Mouse (Mus musculus) kidney, adult 9 months (tissue): ENCODE measurements around the gene Adgrf3.

Source experiments
- DNase-seq: peaks from one replicate; pipeline ENCODE4 v3.0.0; 2022

Adgrf3 gene

GRCm38 (mm10) chr5:30201521-30201920, 4.0 kb downstream of the Adgrf3 start:
- peak; percentile 30 for DNase-seq

GRCm38 (mm10) chr5:30198257-30198656, 7.3 kb downstream of the Adgrf3 start:
- no peak for DNase-seq

- DNase-seq, result no peak
Observed at GRCm38 (mm10) chr5:30195340-30195739, 10.2 kb downstream of the Adgrf3 start.

GRCm38 (mm10) chr5:30192452-30192851, 13.1 kb downstream of the Adgrf3 start:
- DNase-seq, result no peak

- DNase-seq, result no peak
Observed at GRCm38 (mm10) chr5:30187687-30188485, 17.6 kb downstream of the Adgrf3 start.

- DNase-seq, result no peak
Observed at GRCm38 (mm10) chr5:30175811-30176210, 29.7 kb downstream of the Adgrf3 start.

GRCm38 (mm10) chr5:30172931-30173692, 32.4 kb downstream of the Adgrf3 start:
- no peak for DNase-seq

- no peak for DNase-seq
Observed at GRCm38 (mm10) chr5:30172115-30172514, 33.4 kb downstream of the Adgrf3 start.

- peak; percentile 43 for DNase-seq
Observed at GRCm38 (mm10) chr5:30170303-30170940, 35.1 kb downstream of the Adgrf3 start.

GRCm38 (mm10) chr5:30165234-30165946, 40.1 kb downstream of the Adgrf3 start:
- DNase-seq, result no peak

GRCm38 (mm10) chr5:30162339-30162738, 43.2 kb downstream of the Adgrf3 start:
- no peak for DNase-seq

- DNase-seq, result no peak
Observed at GRCm38 (mm10) chr5:30161836-30162235, 43.7 kb downstream of the Adgrf3 start.

- no peak for DNase-seq
Observed at GRCm38 (mm10) chr5:30159601-30160000, 45.9 kb downstream of the Adgrf3 start.

- no peak for DNase-seq
Observed at GRCm38 (mm10) chr5:30155821-30156629, 49.5 kb downstream of the Adgrf3 start.

- DNase-seq, result no peak
Observed at GRCm38 (mm10) chr5:30155395-30155792, 50.1 kb downstream of the Adgrf3 start.

- peak; percentile 96 for DNase-seq
Observed at GRCm38 (mm10) chr5:30154474-30155394, 50.8 kb downstream of the Adgrf3 start, which contains the start of the genes Hadha and Hadhb. Gene Hadha (minus strand): TSS chr5:30155162. Gene Hadhb (plus strand): TSS chr5:30155248.

- DNase-seq, result no peak
Observed at GRCm38 (mm10) chr5:30154013-30154412, 51.5 kb downstream of the Adgrf3 start.

- DNase-seq, result no peak
Observed at GRCm38 (mm10) chr5:30153222-30153621, 52.3 kb downstream of the Adgrf3 start.

GRCm38 (mm10) chr5:30152413-30152812, 53.1 kb downstream of the Adgrf3 start:
- DNase-seq, result peak; percentile 63

GRCm38 (mm10) chr5:30152007-30152406, 53.5 kb downstream of the Adgrf3 start:
- DNase-seq, result peak; percentile 69
